In genomic region chr1:111864779-111865165, GRCm38 (mm10) we compare ENCODE assay signal across 8 mouse cellular contexts. TPM values are rescaled to one million over a fixed set of nuclear protein-coding genes. Genes with fewer than 3 reads are reported as not detected.
DNase-seq lines count a peak whose midpoint lies in the region; ATAC-seq and TF ChIP-seq lines count a peak whose summit lies in the region.

Gene Dsel (minus strand): TSS chr1:111864918.

- no peaks in the 10 kb centered on the region for H3K4me1 ChIP-seq in ES-Bruce4 (ENCODE audit: control insufficient read depth, insufficient read depth, low read length)
- H3K4me1 ChIP-seq in forebrain, embryonic 13.5 days, result peaks cover 14% of the 10 kb centered on the region
- 0 out of 2 replicates have a peak, but pooled peaks cover 3% of the 10 kb centered on the region for H3K4me1 ChIP-seq in heart, postnatal 0 days (ENCODE audit: control insufficient read depth, insufficient read depth)
- 0 out of 4 replicates have a peak, but pooled peaks cover 0 to 3% of the 10 kb centered on the region in 2 experiments for H3K4me1 ChIP-seq in liver, embryonic 14.5 days (replicated peaks; ENCODE audit: control insufficient read depth in 2 of 2, insufficient read depth in 2 of 2, low read length in 1 of 2)
- H3K4me1 ChIP-seq in stomach, embryonic 15.5 days, result no peaks in the 10 kb centered on the region

- no peak for TF ChIP-seq CTCF in ES-Bruce4 (IDR thresholded peaks at IDR 0.05; ENCODE audit: low read depth, low read length)
- TF ChIP-seq CTCF in heart, postnatal 0 days (IDR thresholded peaks at IDR 0.05; ENCODE audit: low read depth), result peak; percentile 28
- peak; percentile 18; the same call in 1 of the 2 replicates for TF ChIP-seq CTCF in liver, embryonic 14.5 days (IDR thresholded peaks at IDR 0.05; ENCODE audit: low read depth)

- peak; percentile 87 for DNase-seq in cerebellum, adult 11 months
- DNase-seq in heart, postnatal 0 days (ENCODE audit: low spot score), result peak; percentile 92
- peak; percentile 94 to 97 for DNase-seq in kidney, postnatal 36 days
- DNase-seq in liver, embryonic 14.5 days (ENCODE audit: low read depth in 3 of 3, low spot score in 3 of 3), result peak; percentile 61 to 70 (median 68)
- DNase-seq in neural tube, embryonic 10.5 days (ENCODE audit: extremely low spot score, low spot score), result peak; percentile 92

- TF ChIP-seq EP300 in ES-Bruce4 (IDR thresholded peaks at IDR 0.05; ENCODE audit: insufficient read depth, low read depth, low read length), result no peak
- no peak for TF ChIP-seq EP300 in heart, postnatal 0 days (IDR thresholded peaks at IDR 0.05; ENCODE audit: low read depth)
- TF ChIP-seq EP300 in liver, embryonic 14.5 days (IDR thresholded peaks at IDR 0.05; ENCODE audit: low read depth), result no peak

- peak within 1 kb of the TSS; percentile 84 for H3K9ac ChIP-seq in ES-Bruce4 (ENCODE audit: low read depth, poor library complexity, severe bottlenecking)
- H3K9ac ChIP-seq in forebrain, embryonic 13.5 days, result peak within 1 kb of the TSS; percentile 85
- peak within 1 kb of the TSS; percentile 49 for H3K9ac ChIP-seq in heart, postnatal 0 days (replicated peaks; ENCODE audit: low read depth, low read length)
- peak within 1 kb of the TSS; percentile 55 for H3K9ac ChIP-seq in liver, embryonic 14.5 days (replicated peaks)
- peak within 1 kb of the TSS; percentile 73 for H3K9ac ChIP-seq in stomach, embryonic 15.5 days

- peak; percentile 97 for ATAC-seq in forebrain, embryonic 13.5 days
- ATAC-seq in heart, postnatal 0 days (ENCODE audit: insufficient read depth, low read depth), result peak; percentile 97
- peak; percentile 96 for ATAC-seq in liver, embryonic 14.5 days (ENCODE audit: insufficient read depth)
- ATAC-seq in stomach, embryonic 15.5 days (ENCODE audit: insufficient read depth, low FRiP score, low read depth), result peak; percentile 99

- no peaks in the 10 kb centered on the region for H3K27me3 ChIP-seq in ES-Bruce4 (ENCODE audit: control insufficient read depth, insufficient read depth, low read length, poor library complexity, severe bottlenecking)
- no peaks in the 10 kb centered on the region for H3K27me3 ChIP-seq in forebrain, embryonic 13.5 days
- 0 out of 2 replicates have a peak, but pooled peaks cover 3% of the 10 kb centered on the region for H3K27me3 ChIP-seq in heart, postnatal 0 days (ENCODE audit: control insufficient read depth, insufficient read depth, low read length)
- no peaks in the 10 kb centered on the region for H3K27me3 ChIP-seq in liver, embryonic 14.5 days (ENCODE audit: control insufficient read depth, insufficient read depth, low read length)
- no peaks in the 10 kb centered on the region for H3K27me3 ChIP-seq in stomach, embryonic 15.5 days (replicated peaks)

- H3K27ac ChIP-seq in ES-Bruce4 (ENCODE audit: insufficient read depth, low read length), result no peak within 1 kb of the TSS
- H3K27ac ChIP-seq in forebrain, embryonic 13.5 days, result peak within 1 kb of the TSS; percentile 91
- peak within 1 kb of the TSS; percentile 70 for H3K27ac ChIP-seq in heart, postnatal 0 days (ENCODE audit: low read depth)
- no peak within 1 kb of the TSS for H3K27ac ChIP-seq in liver, embryonic 14.5 days
- peak within 1 kb of the TSS; percentile 94 for H3K27ac ChIP-seq in stomach, embryonic 15.5 days

- peak within 1 kb of the TSS; percentile 61 for H3K4me3 ChIP-seq in ES-Bruce4 (ENCODE audit: low read depth, low read length)
- peak within 1 kb of the TSS; percentile 77 for H3K4me3 ChIP-seq in forebrain, embryonic 13.5 days
- peak within 1 kb of the TSS; percentile 57 for H3K4me3 ChIP-seq in heart, postnatal 0 days (ENCODE audit: low read depth, low read length)
- peak within 1 kb of the TSS; percentile 61 to 67 for H3K4me3 ChIP-seq in liver, embryonic 14.5 days (ENCODE audit: insufficient read depth in 1 of 2, low read depth in 2 of 2, low read length in 2 of 2)
- H3K4me3 ChIP-seq in stomach, embryonic 15.5 days (replicated peaks), result peak within 1 kb of the TSS; percentile 65

- no peaks in the 10 kb centered on the region for H3K9me3 ChIP-seq in ES-Bruce4 (replicated peaks; ENCODE audit: control insufficient read depth, insufficient read depth, low read length, poor library complexity, severe bottlenecking)
- H3K9me3 ChIP-seq in forebrain, embryonic 13.5 days (replicated peaks), result no peaks in the 10 kb centered on the region
- H3K9me3 ChIP-seq in heart, postnatal 0 days (replicated peaks; ENCODE audit: control insufficient read depth, low read length), result no peaks in the 10 kb centered on the region
- H3K9me3 ChIP-seq in liver, embryonic 14.5 days (ENCODE audit: control insufficient read depth, low read length), result no peaks in the 10 kb centered on the region
- H3K9me3 ChIP-seq in stomach, embryonic 15.5 days, result no peaks in the 10 kb centered on the region

- H3K36me3 ChIP-seq in ES-Bruce4 (ENCODE audit: control insufficient read depth, insufficient read depth, low read length, poor library complexity, severe bottlenecking), result no peaks in the 10 kb centered on the region
- no peaks in the 10 kb centered on the region for H3K36me3 ChIP-seq in forebrain, embryonic 13.5 days (ENCODE audit: poor library complexity, severe bottlenecking)
- no peaks in the 10 kb centered on the region for H3K36me3 ChIP-seq in heart, postnatal 0 days (replicated peaks; ENCODE audit: control insufficient read depth, insufficient read depth, low read length)
- H3K36me3 ChIP-seq in liver, embryonic 14.5 days (replicated peaks; ENCODE audit: control insufficient read depth, insufficient read depth, low read depth), result no peaks in the 10 kb centered on the region
- H3K36me3 ChIP-seq in stomach, embryonic 15.5 days, result no peaks in the 10 kb centered on the region

- TF ChIP-seq POLR2A in ES-Bruce4 (IDR thresholded peaks at IDR 0.05; ENCODE audit: insufficient read depth, low read length), result peak; percentile 22

- whole genome bisulfite sequencing in forebrain, embryonic 13.5 days, result under 1% methylated on average over 30 of the region's 33 CpGs
- 1% methylated on average over 28 of the region's 33 CpGs for WGBS in heart, postnatal 0 days
- WGBS in liver, embryonic 14.5 days (ENCODE audit: insufficient replicate concordance), result under 1% methylated on average over 31 of the region's 33 CpGs
- WGBS in stomach, embryonic 15.5 days, result under 1% methylated on average over 33 of the region's 33 CpGs

- H3K4me2 ChIP-seq in forebrain, embryonic 13.5 days, result peak within 1 kb of the TSS; percentile 80
- H3K4me2 ChIP-seq in heart, postnatal 0 days (ENCODE audit: low read depth, low read length), result peak within 1 kb of the TSS; percentile 74
- peak within 1 kb of the TSS; percentile 68 for H3K4me2 ChIP-seq in liver, embryonic 14.5 days (ENCODE audit: low read depth)
- peak within 1 kb of the TSS; percentile 78 for H3K4me2 ChIP-seq in stomach, embryonic 15.5 days

RNA-seq across cellular contexts. Expression of gene Dsel, which starts in this region (rescaled TPM):
- polyA plus RNA-seq in ES-Bruce4 (2011; ENCODE audit: insufficient read depth, insufficient read length, low read depth, missing spikeins), result 6.1 and 6.3 TPM in 2 replicates
- 5.8 and 7.5 TPM in 2 replicates for polyA plus RNA-seq in forebrain, embryonic 13.5 days (2015; fragmentation: Nextera tagmentation; extraction: Ambion mirVana)
- total RNA-seq in heart, postnatal 0 days (2014; rRNA removed; ENCODE audit: low replicate concordance), result 4.1 and 4.7 TPM in 2 replicates
- polyA plus RNA-seq in heart, postnatal 0 days (2015; fragmentation: Nextera tagmentation; extraction: Ambion mirVana), result 3.4 and 3.8 TPM in 2 replicates
- polyA plus RNA-seq in liver, embryonic 14.5 days (2012; rRNA removed), result 0.40 and 0.41 TPM in 2 replicates
- 0.44 and 0.53 TPM in 2 replicates for polyA plus RNA-seq in liver, embryonic 14.5 days (2014; fragmentation: Nextera tagmentation; extraction: Ambion mirVana)
- 11.9 and 12.4 TPM in 2 replicates for polyA plus RNA-seq in stomach, embryonic 15.5 days (2015; fragmentation: Nextera tagmentation; extraction: Ambion mirVana)

Comparison
In these comparisons a context has a peak if more than half of its experiments do, and no peak if none do; other contexts are left out.
1. Peak in DNase-seq, ATAC-seq, H3K4me3 ChIP-seq, H3K9ac ChIP-seq and H3K4me2 ChIP-seq in liver, embryonic 14.5 days; RNA of the gene not detected or under 1 TPM.
2. H3K27ac ChIP-seq: peak in forebrain, embryonic 13.5 days (single experiment), heart, postnatal 0 days (single experiment) and stomach, embryonic 15.5 days (single experiment); none in ES-Bruce4 (single experiment) and liver, embryonic 14.5 days (single experiment).
3. Peak in every context shown above with its lines, with median percentiles within 50 percentile points of each other: H3K4me3 ChIP-seq, H3K9ac ChIP-seq, DNase-seq, ATAC-seq and H3K4me2 ChIP-seq.